Mouse (Mus musculus): ENCODE results near the gene Gm10053. TPM values are rescaled to one million over a fixed set of nuclear protein-coding genes. Genes with fewer than 3 reads are reported as not detected.
A peak's percentile ranks its signal among the peaks of the same experiment; 100 is the strongest.
"Not testable (repeated sequence)": the region's sequence is repeated elsewhere in the genome, so short reads cannot be mapped to it uniquely, and the experiment has no call there.

Gm10053 gene
- 271 and 287 TPM in 2 replicates for polyA plus RNA-seq (2015; fragmentation: Nextera tagmentation; extraction: Ambion mirVana)

DNA sequence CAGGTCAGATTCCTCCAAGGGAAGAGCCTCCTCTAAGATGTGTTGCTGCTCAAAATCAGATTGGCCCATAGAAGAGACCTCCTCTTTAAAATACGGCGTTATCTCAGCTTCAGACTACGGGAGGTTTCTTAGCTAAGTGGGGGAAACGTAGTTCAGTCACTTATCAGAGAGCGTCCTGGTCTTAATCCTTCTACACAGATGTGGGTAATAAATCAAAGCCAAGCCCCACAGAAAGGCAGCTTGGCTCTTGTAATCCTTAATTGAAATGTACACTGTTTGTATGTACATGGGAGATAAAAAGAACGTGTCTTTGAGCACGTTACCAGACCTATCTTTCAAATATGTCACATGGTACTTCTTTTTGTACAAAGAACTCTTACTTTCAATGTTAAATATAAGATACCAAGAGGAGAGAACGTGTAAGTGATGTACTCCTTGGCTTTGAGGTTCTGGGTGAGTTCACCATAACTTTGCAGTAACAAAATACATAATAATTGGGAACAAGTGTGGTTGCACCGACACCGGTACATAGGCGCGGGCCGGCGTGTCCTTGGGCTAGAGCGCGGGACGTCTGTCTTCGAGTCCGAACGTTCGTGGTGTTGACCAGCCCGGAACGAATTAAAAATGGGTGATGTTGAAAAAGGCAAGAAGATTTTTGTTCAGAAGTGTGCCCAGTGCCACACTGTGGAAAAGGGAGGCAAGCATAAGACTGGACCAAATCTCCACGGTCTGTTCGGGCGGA, at the start of gene Gm10053:
TSS of gene Gm10053 (plus strand) at position 558 of the 742 bp plus-strand sequence.
- ATAC-seq (ENCODE audit: low FRiP score, low read depth); H3K9me3 ChIP-seq; H3K36me3 ChIP-seq; H3K9ac ChIP-seq; H3K4me3 ChIP-seq; H3K4me1 ChIP-seq (replicated peaks); H3K27ac ChIP-seq (replicated peaks); H3K27me3 ChIP-seq; H3K4me2 ChIP-seq: not testable (repeated sequence)
- 87% methylated on average over 23 of the region's 26 CpGs for WGBS

DNA sequence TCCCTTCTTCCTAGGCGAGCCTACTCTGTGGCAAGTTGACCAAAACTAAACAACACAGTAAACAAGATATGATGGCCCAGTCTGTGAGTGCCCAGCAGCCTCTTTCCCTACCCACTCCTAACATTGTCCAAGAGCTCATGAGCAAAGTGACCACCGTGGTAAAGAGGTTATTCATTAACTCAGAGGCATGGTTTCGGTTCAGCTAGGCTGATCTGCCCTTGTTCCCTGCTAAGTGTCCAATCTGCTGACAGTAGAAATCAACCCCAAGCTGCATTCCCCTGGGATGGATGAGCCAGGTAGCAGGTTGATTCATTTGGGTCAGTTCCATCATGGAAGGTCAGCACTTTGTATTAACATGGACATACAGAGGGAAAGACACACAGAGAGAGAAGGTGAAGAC, 33.4 kb upstream of the Gm10053 start:
- Histone ChIP-seq H3K9me3 (no peaks in the 10 kb centered on the region), H3K4me2 (no peak overlapping the region), H3K4me1 (replicated peaks) (peaks cover 12% of the 10 kb centered on the region), H3K4me3 (no peak overlapping the region), H3K27me3 (no peaks in the 10 kb centered on the region), H3K27ac (replicated peaks) (no peak overlapping the region), H3K36me3 (no peaks in the 10 kb centered on the region), H3K9ac (no peak overlapping the region)
- 81% methylated on average over 3 of the region's 3 CpGs for WGBS
- ATAC-seq (ENCODE audit: low FRiP score, low read depth), result no peak

GRCm38 (mm10) chr19:24845007-24845546, 30.4 kb upstream of the Gm10053 start:
- Histone ChIP-seq H3K9ac (no peak overlapping the region), H3K4me1 (replicated peaks) (peaks cover 12% of the 10 kb centered on the region), H3K9me3 (no peaks in the 10 kb centered on the region), H3K36me3 (no peaks in the 10 kb centered on the region), H3K27ac (replicated peaks) (0 out of 2 replicates have a peak overlapping the region, but pooled peaks have one; percentile 25), H3K27me3 (no peaks in the 10 kb centered on the region), H3K4me3 (no peak overlapping the region), H3K4me2 (no peak overlapping the region)
- ATAC-seq (ENCODE audit: low FRiP score, low read depth), result peak; percentile 82
- WGBS, result 32% methylated on average over 7 of the region's 7 CpGs

DNA sequence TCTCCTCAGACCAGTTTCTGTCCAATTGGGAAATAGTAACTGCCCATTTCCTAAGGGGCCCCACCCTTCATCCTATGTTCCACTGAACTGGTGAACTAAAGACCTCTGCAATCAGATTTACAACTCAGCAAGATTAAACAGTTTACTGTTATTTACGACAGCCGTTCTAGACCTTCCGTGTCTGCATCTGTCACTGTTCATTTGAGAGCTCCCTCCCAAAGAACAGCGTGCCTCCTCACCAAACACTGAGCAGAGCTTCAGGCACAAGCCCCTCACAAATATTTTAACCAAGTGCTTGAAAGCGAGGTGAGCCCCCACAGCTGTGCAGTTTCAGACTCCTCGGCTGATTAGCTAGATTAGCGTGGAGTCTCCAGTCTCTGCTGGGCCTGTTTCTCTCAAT, 27.1 kb upstream of the Gm10053 start:
- WGBS, result 50% methylated on average over 7 of the region's 7 CpGs
- Histone ChIP-seq H3K27ac (replicated peaks) (no peak overlapping the region), H3K4me2 (no peak overlapping the region), H3K36me3 (no peaks in the 10 kb centered on the region), H3K27me3 (no peaks in the 10 kb centered on the region), H3K4me3 (no peak overlapping the region), H3K9me3 (no peaks in the 10 kb centered on the region), H3K4me1 (replicated peaks) (peaks cover 20% of the 10 kb centered on the region), H3K9ac (no peak overlapping the region)
- no peak for ATAC-seq (ENCODE audit: low FRiP score, low read depth)

GRCm38 (mm10) chr19:24848844-24849243, 26.6 kb upstream of the Gm10053 start:
- no peak overlapping the region for H3K27ac ChIP-seq (replicated peaks)
- no peaks in the 10 kb centered on the region for H3K36me3 ChIP-seq
- H3K9me3 ChIP-seq, result no peaks in the 10 kb centered on the region
- H3K9ac ChIP-seq, result no peak overlapping the region
- H3K4me1 ChIP-seq (replicated peaks), result peaks cover 20% of the 10 kb centered on the region
- 84% methylated on average over 2 of the region's 2 CpGs for WGBS
- no peak for ATAC-seq (ENCODE audit: low FRiP score, low read depth)
- no peaks in the 10 kb centered on the region for H3K27me3 ChIP-seq
- H3K4me2 ChIP-seq, result no peak overlapping the region
- no peak overlapping the region for H3K4me3 ChIP-seq

- WGBS, result 57% methylated on average over 21 of the region's 21 CpGs
Observed at GRCm38 (mm10) chr19:24851456-24852315, 23.8 kb upstream of the Gm10053 start.

DNA sequence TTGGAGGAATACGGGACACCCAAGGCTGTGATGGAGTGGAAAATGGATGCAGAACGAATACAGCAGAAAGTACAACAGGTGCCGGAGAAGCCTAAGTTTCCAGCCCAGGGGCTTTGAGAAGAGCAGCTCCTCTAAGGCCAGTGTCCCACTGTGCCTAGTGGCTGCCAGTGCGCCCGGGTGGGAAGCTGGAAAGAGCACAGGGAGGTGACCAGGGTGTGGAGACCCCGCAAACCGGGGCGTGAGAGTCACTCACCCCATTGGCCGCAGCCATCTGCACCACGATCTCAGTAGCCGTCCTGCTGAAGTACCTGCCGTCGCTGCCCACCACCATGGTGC, 14.2 kb upstream of the Gm10053 start:
- no peaks in the 10 kb centered on the region for H3K9me3 ChIP-seq
- 19% methylated on average over 13 of the region's 13 CpGs for WGBS
- H3K4me3 ChIP-seq, result peak overlapping the region; percentile 42
- ATAC-seq (ENCODE audit: low FRiP score, low read depth), result peak; percentile 30; the same call in 1 of the 2 replicates
- H3K27me3 ChIP-seq, result peaks cover 26% of the 10 kb centered on the region
- no peak overlapping the region for H3K27ac ChIP-seq (replicated peaks)
- H3K9ac ChIP-seq, result peak overlapping the region; percentile 43
- peaks cover 7% of the 10 kb centered on the region for H3K4me1 ChIP-seq (replicated peaks)
- H3K36me3 ChIP-seq, result no peaks in the 10 kb centered on the region
- peak overlapping the region; percentile 69 for H3K4me2 ChIP-seq

More at GRCm38 (mm10) chr19:24851456-24852315, 23.8 kb upstream of the Gm10053 start:
- Histone ChIP-seq H3K9me3 (no peaks in the 10 kb centered on the region), H3K27me3 (no peaks in the 10 kb centered on the region), H3K27ac (replicated peaks) (no peak overlapping the region), H3K9ac (no peak overlapping the region), H3K4me3 (no peak overlapping the region), H3K36me3 (no peaks in the 10 kb centered on the region), H3K4me2 (peak overlapping the region; percentile 42), H3K4me1 (replicated peaks) (peaks cover 8% of the 10 kb centered on the region)
- peak; percentile 8; the same call in 1 of the 2 replicates for ATAC-seq (ENCODE audit: low FRiP score, low read depth)

GRCm38 (mm10) chr19:24861612-24862451, 13.7 kb upstream of the Gm10053 start, which contains the start of gene Pgm5:
Pgm5 (minus strand) TSS chr19:24861855.
- peak; percentile 68 for ATAC-seq (ENCODE audit: low FRiP score, low read depth)
- peak within 1 kb of the TSS; percentile 42 for H3K4me3 ChIP-seq
- peak within 1 kb of the TSS; percentile 69 for H3K4me2 ChIP-seq
- H3K9ac ChIP-seq, result peak within 1 kb of the TSS; percentile 43
- H3K27ac ChIP-seq (replicated peaks), result no peak within 1 kb of the TSS
- 2% methylated on average over 39 of the region's 39 CpGs for WGBS
- H3K27me3 ChIP-seq, result peaks cover 26% of the 10 kb centered on the region
- H3K4me1 ChIP-seq (replicated peaks), result peaks cover 7% of the 10 kb centered on the region
- H3K9me3 ChIP-seq, result no peaks in the 10 kb centered on the region
- no peaks in the 10 kb centered on the region for H3K36me3 ChIP-seq

DNA sequence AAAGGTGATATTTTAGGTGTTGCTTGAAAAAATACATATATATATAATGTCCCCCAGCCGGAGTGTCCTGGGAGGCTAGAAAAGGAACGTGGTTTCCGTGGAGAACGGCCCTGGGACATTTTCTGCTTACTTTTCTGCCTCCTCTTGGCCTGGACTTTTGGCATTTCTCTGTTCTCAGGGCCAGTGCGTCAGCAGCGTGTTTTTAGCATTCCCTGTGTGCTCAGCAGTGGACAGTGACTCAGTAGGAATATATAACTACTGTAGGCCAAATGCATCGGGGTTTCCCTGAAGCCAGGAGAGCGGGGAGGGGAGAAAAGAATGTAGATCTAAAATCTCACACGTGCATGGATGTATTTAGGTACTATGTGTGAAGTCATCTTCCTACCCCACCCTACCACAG, 10.1 kb upstream of the Gm10053 start:
- peaks cover 23% of the 10 kb centered on the region for H3K27me3 ChIP-seq
- peaks cover 7% of the 10 kb centered on the region for H3K4me1 ChIP-seq (replicated peaks)
- H3K36me3 ChIP-seq, result no peaks in the 10 kb centered on the region
- no peak overlapping the region for H3K4me3 ChIP-seq
- no peak for ATAC-seq (ENCODE audit: low FRiP score, low read depth)
- H3K27ac ChIP-seq (replicated peaks), result no peak overlapping the region
- 89% methylated on average over 9 of the region's 9 CpGs for WGBS
- no peak overlapping the region for H3K4me2 ChIP-seq
- H3K9me3 ChIP-seq, result no peaks in the 10 kb centered on the region
- no peak overlapping the region for H3K9ac ChIP-seq

GRCm38 (mm10) chr19:24871037-24871635, 4.3 kb upstream of the Gm10053 start:
- Histone ChIP-seq H3K9ac (peak overlapping the region; percentile 38), H3K4me3 (peak overlapping the region; percentile 34), H3K9me3 (no peaks in the 10 kb centered on the region), H3K27ac (replicated peaks) (no peak overlapping the region), H3K4me1 (replicated peaks) (peaks cover 3% of the 10 kb centered on the region; the same call in 1 of the 2 replicates), H3K27me3 (no peaks in the 10 kb centered on the region), H3K4me2 (peak overlapping the region; percentile 64), H3K36me3 (no peaks in the 10 kb centered on the region)
- peak; percentile 81; the same call in 1 of the 2 replicates for ATAC-seq (ENCODE audit: low FRiP score, low read depth)
- 17% methylated on average over 18 of the region's 18 CpGs for WGBS

GRCm38 (mm10) chr19:24873873-24874272, 1.6 kb upstream of the Gm10053 start:
- ATAC-seq (ENCODE audit: low FRiP score, low read depth), result no peak

More at GRCm38 (mm10) chr19:24873873-24874272, 1.6 kb upstream of the Gm10053 start:
- H3K36me3 ChIP-seq, result no peaks in the 10 kb centered on the region
- whole genome bisulfite sequencing, result 61% methylated on average over 2 of the region's 2 CpGs
- H3K27me3 ChIP-seq, result no peaks in the 10 kb centered on the region
- no peak overlapping the region for H3K4me3 ChIP-seq
- H3K9ac ChIP-seq, result no peak overlapping the region
- no peak overlapping the region for H3K4me2 ChIP-seq
- no peak overlapping the region for H3K27ac ChIP-seq (replicated peaks)
- peaks cover 3% of the 10 kb centered on the region; the same call in 1 of the 2 replicates for H3K4me1 ChIP-seq (replicated peaks)
- no peaks in the 10 kb centered on the region for H3K9me3 ChIP-seq

All from hindbrain, embryonic 15.5 days (tissue).